Mouse (Mus musculus) MEL-GATA-1-ER (cell line): ENCODE data around the gene Slc26a10.
"Not testable (repeated sequence)": the region's sequence is repeated elsewhere in the genome, so short reads cannot be mapped to it uniquely, and the experiment has no call there.

Experiments
- DNase-seq: peaks from one replicate; pipeline ENCODE4 v3.0.0-alpha.2; 2012; ENCODE audit warnings: low read depth; ENCODE audit errors: extremely low read depth

Slc26a10 gene

GRCm38 (mm10) chr10:127135118-127135836 is 45.2 kb downstream of the Slc26a10 start:
- DNase-seq: peak; percentile 63

- DNase-seq: not testable (repeated sequence)
Measured at GRCm38 (mm10) chr10:127134394-127135035, 45.9 kb downstream of the Slc26a10 start.

- DNase-seq: no peak
Measured at GRCm38 (mm10) chr10:127132469-127132868, 48.0 kb downstream of the Slc26a10 start.

- no peak for DNase-seq
Measured at GRCm38 (mm10) chr10:127129431-127129830, 51.0 kb downstream of the Slc26a10 start.

GRCm38 (mm10) chr10:127127711-127128279 is 52.6 kb downstream of the Slc26a10 start:
- no peak for DNase-seq

GRCm38 (mm10) chr10:127126579-127126978 is 53.9 kb downstream of the Slc26a10 start:
- peak; percentile 87 for DNase-seq

GRCm38 (mm10) chr10:127125210-127126001 is 55.0 kb downstream of the Slc26a10 start:
- DNase-seq: no peak

GRCm38 (mm10) chr10:127123436-127123805 is 57.0 kb downstream of the Slc26a10 start:
- peak; percentile 88 for DNase-seq

GRCm38 (mm10) chr10:127122784-127123435 is 57.5 kb downstream of the Slc26a10 start:
- peak; percentile 79 for DNase-seq

GRCm38 (mm10) chr10:127122018-127122417 is 58.4 kb downstream of the Slc26a10 start:
- no peak for DNase-seq
